Mouse (Mus musculus): ENCODE measurements around the gene Tnr.
A peak's percentile ranks its signal among the peaks of the same experiment; 100 is the strongest.

Gene Tnr

DNA sequence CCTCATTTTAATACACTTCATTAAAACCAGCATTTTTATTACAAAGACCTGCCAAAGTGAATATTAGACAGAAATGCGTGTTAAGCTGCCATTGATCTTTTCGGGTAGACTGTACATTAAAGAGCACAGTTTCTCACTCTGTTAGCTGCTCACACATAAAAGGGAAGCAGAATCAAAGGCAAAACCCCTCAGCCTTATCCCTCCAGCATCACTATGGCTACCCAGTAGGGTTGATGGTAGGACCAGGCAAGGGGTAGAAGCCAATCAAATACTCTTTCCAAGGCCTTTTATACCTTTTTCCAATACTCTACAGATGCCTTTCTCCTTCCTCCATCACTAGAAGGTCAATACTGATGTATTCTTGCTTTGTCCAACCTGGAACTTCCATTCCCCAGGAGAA, 269.0 kb downstream of the Tnr start:
- DNase-seq (ENCODE audit: low read depth, low spot score), result no peak

GRCm38 (mm10) chr1:159796021-159796420, 272.5 kb downstream of the Tnr start:
- DNase-seq (ENCODE audit: low read depth, low spot score), result no peak

DNA sequence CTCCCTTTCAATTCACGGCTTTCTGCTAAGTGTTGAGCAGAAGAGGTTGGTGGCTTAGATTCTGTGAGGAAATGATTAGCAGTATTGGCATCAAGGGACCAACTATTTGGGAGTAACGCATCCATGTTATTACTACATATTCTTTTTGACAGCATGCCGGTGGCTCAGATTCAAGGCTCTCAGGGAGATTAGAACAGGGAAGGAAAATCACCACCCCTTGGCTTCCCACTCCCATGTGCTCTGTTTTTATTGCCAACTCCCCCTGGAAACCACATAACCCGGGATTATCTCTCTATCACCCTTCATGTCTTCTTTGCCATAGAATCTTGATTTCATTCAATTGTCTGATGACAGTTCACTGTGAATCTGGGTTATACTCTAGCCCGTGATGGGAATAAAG, 276.8 kb downstream of the Tnr start:
- DNase-seq (ENCODE audit: low read depth, low spot score), result no peak

DNA sequence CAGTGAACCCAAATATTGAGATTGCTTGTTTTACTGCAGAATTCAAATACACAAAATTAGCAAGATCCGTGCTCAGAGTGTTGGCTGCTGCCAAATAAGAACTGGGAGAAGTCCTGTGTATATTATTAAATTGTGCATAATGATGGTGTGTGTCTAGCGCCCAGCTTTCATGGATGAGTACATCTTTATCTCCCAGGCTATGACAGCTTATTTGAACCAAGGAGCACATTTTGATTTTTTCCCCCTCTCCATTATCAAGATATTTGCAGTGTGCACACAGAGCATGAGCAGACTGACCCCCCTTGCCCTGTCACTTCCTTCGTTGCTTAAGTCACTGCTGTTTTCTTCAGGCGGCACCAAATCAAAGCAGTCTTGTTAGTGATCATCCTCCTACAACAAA, 278.2 kb downstream of the Tnr start:
- DNase-seq (ENCODE audit: low read depth, low spot score), result no peak

GRCm38 (mm10) chr1:159803711-159804110, 280.1 kb downstream of the Tnr start:
- DNase-seq (ENCODE audit: low read depth, low spot score), result no peak

GRCm38 (mm10) chr1:159809493-159809892, 285.9 kb downstream of the Tnr start:
- no peak for DNase-seq (ENCODE audit: low read depth, low spot score)

DNA sequence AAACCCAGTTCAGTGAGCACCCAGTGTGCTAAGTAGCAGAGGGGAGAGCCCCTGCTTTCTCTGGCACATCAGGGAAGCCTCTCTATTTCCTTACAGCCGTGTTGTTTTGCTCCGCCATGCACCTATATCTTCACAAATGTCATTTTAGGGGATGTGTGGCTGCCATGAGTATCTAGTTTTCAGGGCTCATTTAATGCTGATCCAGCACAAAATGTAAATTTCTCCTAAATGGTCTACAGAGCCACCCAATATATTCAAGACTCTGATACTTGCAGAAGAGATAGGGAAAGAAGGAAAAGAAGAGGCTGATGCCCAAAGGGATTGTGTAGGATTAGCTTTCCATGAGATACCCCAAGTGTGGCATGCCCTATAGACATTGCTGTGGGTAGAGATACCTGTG, 288.2 kb downstream of the Tnr start:
- DNase-seq (ENCODE audit: low read depth, low spot score), result no peak

GRCm38 (mm10) chr1:159812820-159813411, 289.3 kb downstream of the Tnr start:
- DNase-seq (ENCODE audit: low read depth, low spot score), result no peak

DNA sequence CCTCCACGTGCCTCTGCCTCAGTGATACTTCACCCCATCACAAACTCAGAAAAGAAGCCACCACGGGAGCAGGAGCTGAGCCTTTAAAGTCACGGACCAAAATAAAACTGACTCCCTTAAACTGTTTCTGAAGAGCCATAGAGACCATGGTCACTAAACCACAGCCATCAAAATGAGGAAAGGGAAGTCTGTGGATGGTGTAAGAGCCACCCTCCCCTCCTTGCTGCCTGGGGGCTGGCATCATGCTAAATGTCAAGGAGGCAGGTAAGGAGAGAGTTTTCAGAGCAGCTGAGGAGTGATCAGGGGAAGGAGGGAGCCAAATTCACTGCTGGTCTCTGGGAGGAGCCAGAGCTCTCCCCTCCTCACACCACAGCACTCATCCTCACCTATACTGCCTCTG, 290.8 kb downstream of the Tnr start:
- DNase-seq (ENCODE audit: low read depth, low spot score), result no peak

DNA sequence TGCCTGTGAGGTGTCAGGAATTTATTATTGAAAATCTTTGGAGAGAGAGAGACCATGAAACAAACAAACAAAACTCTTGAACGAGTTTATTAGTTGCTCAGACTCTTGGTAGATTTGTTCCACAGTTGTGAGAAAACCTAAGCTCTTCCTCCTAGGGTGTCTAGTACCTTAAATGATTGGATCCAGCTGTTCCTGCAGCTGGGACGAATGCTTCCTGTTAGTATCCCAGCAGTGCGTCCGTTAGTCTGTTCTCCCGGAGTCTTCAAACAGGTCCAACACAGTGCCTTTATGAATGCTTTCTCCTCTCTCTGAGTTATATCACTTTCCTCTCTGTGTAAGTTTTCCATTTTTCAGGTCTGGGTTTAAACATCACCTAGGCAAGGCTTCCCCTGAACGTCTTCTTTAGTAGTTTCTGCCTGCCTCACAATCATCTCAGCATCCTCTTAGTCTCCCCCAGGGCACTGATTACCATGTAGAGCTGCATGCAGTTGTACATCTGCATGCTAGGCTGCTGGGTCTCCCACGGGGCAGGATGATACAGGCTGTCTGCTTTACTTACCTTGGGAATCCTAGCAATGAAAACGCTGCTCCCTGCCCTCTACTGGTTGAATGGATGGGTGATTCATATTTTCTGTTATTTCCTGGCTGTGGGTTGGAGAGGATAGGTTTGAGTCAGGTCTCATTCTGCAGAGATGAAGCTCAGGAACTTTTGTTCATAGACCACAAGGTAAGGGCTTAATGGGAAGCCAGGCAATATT, 293.2 kb downstream of the Tnr start:
- DNase-seq (ENCODE audit: low read depth, low spot score), result no peak

- DNase-seq (ENCODE audit: low read depth, low spot score), result no peak
These were observed 295.9 kb downstream of the Tnr start for GRCm38 (mm10) chr1:159819511-159819910.

DNA sequence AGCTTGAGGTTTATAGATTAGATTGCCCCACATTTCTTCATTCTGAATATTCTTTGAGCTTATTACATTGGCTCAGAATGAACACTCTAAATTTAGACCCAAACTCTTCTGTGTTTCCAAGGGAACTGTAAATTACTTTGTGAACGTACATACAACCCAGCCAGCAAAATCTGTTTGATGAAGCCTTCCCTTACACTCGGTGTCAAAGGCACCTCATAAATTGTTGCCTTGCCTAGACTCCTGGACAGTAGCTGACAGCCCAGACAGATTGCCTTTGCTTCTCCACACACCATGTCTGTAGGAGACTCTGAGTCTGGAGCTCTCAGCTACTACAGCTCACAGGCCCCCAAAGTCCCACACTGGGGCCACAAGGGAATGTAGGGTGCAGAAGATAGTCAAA, 298.8 kb downstream of the Tnr start:
- no peak for DNase-seq (ENCODE audit: low read depth, low spot score)

- no peak for DNase-seq (ENCODE audit: low read depth, low spot score)
These were observed 305.0 kb downstream of the Tnr start for GRCm38 (mm10) chr1:159828531-159828930.

- no peak for DNase-seq (ENCODE audit: low read depth, low spot score)
These were observed 309.6 kb downstream of the Tnr start for GRCm38 (mm10) chr1:159833165-159833564.

DNA sequence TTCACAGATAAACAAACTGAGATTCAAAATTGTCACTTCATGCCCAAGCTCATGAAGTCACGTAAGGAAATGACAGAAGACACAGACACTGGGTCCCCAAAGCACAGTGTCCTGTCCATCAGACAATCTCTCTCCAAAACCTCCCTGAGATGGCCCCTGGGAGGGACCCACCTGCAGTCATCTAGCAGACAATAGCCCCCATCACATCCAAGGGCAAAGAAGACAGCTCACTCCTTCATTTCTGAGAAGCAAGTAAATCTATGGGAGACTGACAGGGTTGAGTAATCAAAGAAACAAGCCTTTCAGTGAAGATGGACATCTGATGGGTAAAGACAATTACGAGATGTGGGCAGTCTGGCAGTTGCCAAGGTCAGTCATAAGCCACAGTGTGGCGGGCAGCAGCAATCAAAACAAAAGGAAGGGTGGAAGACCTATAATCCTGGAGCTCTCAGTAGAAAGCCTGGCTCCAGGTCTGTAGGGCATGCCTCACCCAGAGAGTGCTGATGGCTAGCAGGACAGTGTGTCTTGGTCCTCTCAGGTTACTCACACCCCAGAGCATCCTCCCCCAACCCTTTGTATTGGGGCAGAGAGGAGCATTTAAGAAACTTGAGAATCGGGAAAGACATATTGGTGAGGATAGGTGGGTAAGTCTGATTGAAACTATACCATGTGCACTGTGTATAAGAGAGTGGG, 310.2 kb downstream of the Tnr start:
- no peak for DNase-seq (ENCODE audit: low read depth, low spot score)

- DNase-seq (ENCODE audit: low read depth, low spot score), result peak; percentile 26
These were observed 311.6 kb downstream of the Tnr start for GRCm38 (mm10) chr1:159835126-159835525.

DNA sequence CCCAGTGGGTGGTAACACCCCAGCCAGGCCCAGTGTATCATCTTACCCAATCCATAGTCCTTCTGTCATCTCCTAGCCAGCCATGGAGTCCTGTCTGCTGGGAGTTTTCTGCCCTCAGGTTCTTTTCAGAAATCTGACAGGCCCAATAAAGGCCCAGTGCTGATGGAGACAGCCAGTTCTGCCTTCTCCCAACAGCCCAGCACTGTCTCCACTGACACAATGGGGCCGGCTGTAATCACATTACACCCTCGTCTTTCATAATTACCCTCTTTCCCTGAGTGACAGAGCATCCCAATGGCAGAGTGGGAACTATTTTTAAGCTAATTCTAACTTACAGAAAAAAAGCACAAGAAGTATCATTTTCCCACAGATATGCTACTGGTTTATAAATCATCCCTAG, 316.8 kb downstream of the Tnr start:
- no peak for DNase-seq (ENCODE audit: low read depth, low spot score)

DNA sequence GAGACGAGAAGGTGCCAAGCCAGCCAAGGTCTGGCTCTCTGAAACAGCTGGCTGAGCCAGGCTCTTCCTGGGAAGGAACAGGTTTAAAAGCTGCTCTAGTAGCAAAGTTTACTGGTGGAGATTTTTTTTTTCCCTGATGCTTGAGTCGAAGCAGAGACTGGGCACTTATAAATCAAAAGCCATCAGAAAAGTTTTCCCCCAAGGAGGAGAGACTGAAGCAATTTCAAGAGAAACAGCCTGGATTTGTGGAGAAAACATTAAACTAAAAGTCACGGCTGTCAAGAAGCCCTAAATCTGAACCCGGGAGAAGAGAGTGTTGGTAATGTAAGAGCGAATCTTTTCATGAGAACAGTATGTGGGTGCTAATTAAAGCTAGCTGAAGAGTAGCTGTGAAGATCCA, 319.3 kb downstream of the Tnr start:
- DNase-seq (ENCODE audit: low read depth, low spot score), result no peak

DNA sequence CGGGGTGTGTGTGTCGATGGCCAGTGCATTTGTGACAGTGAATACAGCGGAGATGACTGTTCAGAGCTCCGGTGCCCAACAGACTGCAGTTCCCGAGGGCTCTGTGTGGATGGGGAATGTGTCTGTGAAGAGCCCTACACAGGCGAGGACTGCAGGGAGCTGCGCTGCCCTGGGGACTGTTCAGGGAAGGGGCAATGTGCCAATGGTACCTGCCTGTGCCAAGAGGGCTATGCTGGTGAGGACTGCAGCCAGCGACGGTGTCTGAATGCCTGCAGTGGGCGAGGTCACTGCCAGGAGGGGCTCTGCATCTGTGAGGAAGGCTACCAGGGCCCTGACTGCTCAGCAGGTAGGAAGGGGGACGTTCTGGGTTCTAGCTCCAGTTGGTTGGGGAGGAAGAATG, 328.5 kb downstream of the Tnr start:
- no peak for DNase-seq (ENCODE audit: low read depth, low spot score)

- DNase-seq (ENCODE audit: low read depth, low spot score), result no peak
These were observed 330.7 kb downstream of the Tnr start for GRCm38 (mm10) chr1:159854261-159854660.

DNA sequence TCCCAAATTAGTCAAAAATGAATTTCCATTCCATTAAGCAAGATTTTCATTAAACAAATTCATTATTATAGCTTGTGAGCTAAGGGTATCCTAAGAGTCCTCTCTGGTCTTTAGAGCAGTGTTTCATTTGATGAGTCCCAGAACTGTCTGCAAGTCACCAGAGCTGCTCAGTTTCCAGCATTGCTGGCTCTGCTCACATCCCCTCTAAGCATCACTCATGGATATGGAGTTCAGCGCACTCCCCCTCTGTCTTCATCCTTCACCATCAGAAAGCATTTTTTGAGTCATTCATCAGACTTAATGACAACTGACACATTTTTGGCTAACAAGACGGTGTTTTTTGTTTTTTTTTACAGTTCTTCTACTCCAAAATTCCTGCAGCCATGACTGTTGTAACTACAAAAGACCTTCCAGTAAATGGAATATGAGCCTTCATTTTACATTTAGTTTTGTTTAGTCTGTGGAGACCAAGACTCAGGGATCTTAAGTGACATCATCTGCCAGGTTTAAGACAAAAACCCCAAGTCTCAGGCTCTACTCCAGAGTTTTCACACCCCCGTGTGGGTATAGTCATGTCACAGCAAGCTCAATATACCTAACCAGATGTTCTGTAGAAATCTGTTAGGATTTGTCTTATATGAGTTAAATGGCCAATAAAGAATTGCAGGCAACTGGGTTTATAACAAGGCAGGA, 338.4 kb downstream of the Tnr start:
- no peak for DNase-seq (ENCODE audit: low read depth, low spot score)

DNA sequence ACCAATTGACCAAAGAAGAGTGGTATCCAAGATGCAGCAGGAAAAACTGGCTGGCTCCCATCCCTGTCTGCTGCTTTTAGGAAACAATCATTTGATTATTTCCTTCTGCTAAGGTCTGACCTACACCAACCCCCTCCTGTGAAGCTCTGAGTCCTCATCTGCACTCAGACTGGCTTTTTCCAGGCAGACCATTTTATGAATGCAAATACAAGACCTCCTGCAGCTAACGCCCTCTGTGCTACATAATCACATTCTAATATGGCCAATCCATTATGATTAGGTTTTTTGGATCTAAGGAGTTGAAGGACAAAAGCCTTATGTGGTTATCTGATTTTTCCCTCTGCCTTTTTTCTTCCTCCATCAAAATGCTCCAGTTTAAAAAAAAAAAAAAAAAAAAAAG, 342.1 kb downstream of the Tnr start:
- no peak for DNase-seq (ENCODE audit: low read depth, low spot score)
